ENCODE assay signal across 8 mouse cellular contexts in the genomic region with DNA sequence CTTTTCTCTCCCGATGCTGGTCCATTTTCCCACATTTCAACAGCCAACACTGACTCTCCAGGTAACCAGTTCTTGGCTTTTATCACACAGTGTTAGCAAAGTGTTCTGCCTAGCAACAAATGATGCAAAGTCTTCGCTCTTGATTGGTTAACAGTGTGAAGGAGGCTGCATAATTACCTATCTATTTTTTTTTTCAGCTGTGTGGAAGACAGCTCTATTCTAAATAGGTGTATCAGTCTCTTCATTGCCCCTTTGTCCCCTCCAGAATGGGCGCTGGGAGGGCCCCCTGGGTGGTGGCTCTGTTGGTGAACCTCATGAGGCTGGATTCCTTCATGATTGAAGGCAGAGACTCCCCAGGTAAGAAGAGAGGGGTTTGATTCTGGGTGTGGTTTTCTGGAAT. TPM values are rescaled to one million over a fixed set of nuclear protein-coding genes. Genes with fewer than 3 reads are reported as not detected.
DNase-seq lines count a peak whose midpoint lies in the region; ATAC-seq and TF ChIP-seq lines count a peak whose summit lies in the region.

A gene (plus strand): TSS at position 198 of the 400 bp plus-strand sequence.

- H3K27ac ChIP-seq in gastrocnemius, adult 2 months, result peak within 1 kb of the TSS; percentile 71
- H3K27ac ChIP-seq in heart, embryonic 16.5 days (ENCODE audit: low read length), result peak within 1 kb of the TSS; percentile 58
- no peak within 1 kb of the TSS for H3K27ac ChIP-seq in neural tube, embryonic 15.5 days (replicated peaks)

- H3K27me3 ChIP-seq in heart, embryonic 16.5 days (ENCODE audit: control insufficient read depth, insufficient read depth, low read length), result no peaks in the 10 kb centered on the region
- H3K27me3 ChIP-seq in neural tube, embryonic 15.5 days (replicated peaks), result no peaks in the 10 kb centered on the region

- H3K9ac ChIP-seq in heart, embryonic 16.5 days (ENCODE audit: low read length), result no peak within 1 kb of the TSS
- no peak within 1 kb of the TSS for H3K9ac ChIP-seq in neural tube, embryonic 15.5 days (replicated peaks)

- intact Hi-C loops in gastrocnemius, adult 2 months (cut with DNase I), result loop anchor here (10.0 kb wide), 1 partner anchor 134 kb away; no protein-coding TSS in a partner anchor

- no peak for DNase-seq in gastrocnemius, adult 2 months
- DNase-seq in gastrocnemius, postnatal 10 days, result no peak
- DNase-seq in right cerebral cortex, adult 18-20 months, result peak; percentile 26
- no peak for DNase-seq in right cerebral cortex, postnatal 14 days
- DNase-seq in lung, postnatal 10 days, result peak; percentile 80
- DNase-seq in thymus, postnatal 25 days, result peak; percentile 56

- no peaks in the 10 kb centered on the region for H3K4me1 ChIP-seq in heart, embryonic 16.5 days (ENCODE audit: control insufficient read depth, insufficient read depth, low read length)
- H3K4me1 ChIP-seq in neural tube, embryonic 15.5 days, result no peaks in the 10 kb centered on the region

- H3K36me3 ChIP-seq in heart, embryonic 16.5 days (ENCODE audit: control insufficient read depth, insufficient read depth), result no peaks in the 10 kb centered on the region
- H3K36me3 ChIP-seq in neural tube, embryonic 15.5 days, result no peaks in the 10 kb centered on the region

- H3K9me3 ChIP-seq in heart, embryonic 16.5 days (replicated peaks; ENCODE audit: control insufficient read depth, low read length), result no peaks in the 10 kb centered on the region
- H3K9me3 ChIP-seq in neural tube, embryonic 15.5 days (replicated peaks), result no peaks in the 10 kb centered on the region; the same call in 1 of the 2 replicates

- 0 out of 2 replicates have a peak within 1 kb of the TSS, but pooled peaks have one; percentile 6 for H3K4me2 ChIP-seq in heart, embryonic 16.5 days (ENCODE audit: low read depth, low read length)
- H3K4me2 ChIP-seq in neural tube, embryonic 15.5 days, result no peak within 1 kb of the TSS

- no peak for ATAC-seq in heart, embryonic 16.5 days (replicated peaks; ENCODE audit: extremely low read depth, insufficient read depth, low FRiP score)
- ATAC-seq in neural tube, embryonic 15.5 days (ENCODE audit: low FRiP score), result no peak

- 54% methylated on average over 3 of the region's 3 CpGs for WGBS in heart, embryonic 16.5 days
- 73% methylated on average over 3 of the region's 3 CpGs for WGBS in neural tube, embryonic 15.5 days

- peak within 1 kb of the TSS; percentile 26 for H3K4me3 ChIP-seq in gastrocnemius, adult 2 months
- no peak within 1 kb of the TSS for H3K4me3 ChIP-seq in heart, embryonic 16.5 days (ENCODE audit: low read length)
- H3K4me3 ChIP-seq in neural tube, embryonic 15.5 days (replicated peaks), result no peak within 1 kb of the TSS

- no peak for TF ChIP-seq CTCF in gastrocnemius, adult 2 months (IDR thresholded peaks at IDR 0.05)

RNA-seq across cellular contexts. Expression of the gene that starts here (rescaled TPM):
- total RNA-seq in gastrocnemius, adult 2 months (2021), result under 1 TPM in 1 of 2 experiments, not detected in 1; 0.11 TPM
- under 1 TPM; 0.26 to 0.34 TPM for total RNA-seq in gastrocnemius, postnatal 10 days (2021)
- polyA plus RNA-seq in heart, embryonic 16.5 days (2015; fragmentation: Nextera tagmentation; extraction: Ambion mirVana), result 0.17 and 0.24 TPM in 2 replicates
- 0.08 and 0.26 TPM in 2 replicates for polyA plus RNA-seq in neural tube, embryonic 15.5 days (2015; fragmentation: Nextera tagmentation; extraction: Ambion mirVana)

Comparison
In these comparisons a context has a peak if more than half of its experiments do, and no peak if none do; other contexts are left out.
1. DNase-seq: peak in right cerebral cortex, adult 18-20 months (single experiment), lung, postnatal 10 days (single experiment) and thymus, postnatal 25 days (single experiment); none in gastrocnemius, adult 2 months (single experiment), gastrocnemius, postnatal 10 days (single experiment) and right cerebral cortex, postnatal 14 days (single experiment).